10 mouse cellular contexts compared by ENCODE assay signal in genomic region chr1:55171361-55172325, GRCm38 (mm10). TPM values are rescaled to one million over a fixed set of nuclear protein-coding genes. Genes with fewer than 3 reads are reported as not detected.
A peak's percentile ranks its signal among the peaks of the same experiment; 100 is the strongest.
DNase-seq lines count a peak whose midpoint lies in the region; ATAC-seq and TF ChIP-seq lines count a peak whose summit lies in the region.
"Had no signal": no experiment of that assay in that cellular context is flagged by ENCODE, and none has a peak within 500 bp of the region (broad histone marks: within the 10 kb centered on the region; RNA-seq: fewer than 3 reads in every experiment).

No protein-coding gene starts in this region.

- intact Hi-C loops in heart, postnatal 25 days (cut with DNase I), result no loop called here

- TF ChIP-seq EP300 in heart, postnatal 0 days (IDR thresholded peaks at IDR 0.05; ENCODE audit: low read depth), result no peak

- no peak for DNase-seq in heart, postnatal 0 days (ENCODE audit: low spot score)
- DNase-seq in heart, postnatal 25 days (ENCODE audit: low spot score), result no peak
- peak; percentile 8 for DNase-seq in embryo, embryonic 10.5 days (ENCODE audit: low spot score)
- no peak for DNase-seq in layer of hippocampus, adult 8-10 months (ENCODE audit: low spot score in 2 of 2)
- no peak for DNase-seq in adrenal gland, postnatal 14 days
- DNase-seq: layer of hippocampus, adult 9-11 months; right cerebral cortex, postnatal 25 days had no signal

- H3K27me3 ChIP-seq in heart, postnatal 0 days (ENCODE audit: control insufficient read depth, insufficient read depth, low read length), result no peaks in the 10 kb centered on the region
- no peaks in the 10 kb centered on the region for H3K27me3 ChIP-seq in hindbrain, embryonic 15.5 days
- no peaks in the 10 kb centered on the region for H3K27me3 ChIP-seq in neural tube, embryonic 13.5 days

- no peak overlapping the region for H3K9ac ChIP-seq in heart, postnatal 0 days (replicated peaks; ENCODE audit: low read depth, low read length)
- H3K9ac ChIP-seq in hindbrain, embryonic 15.5 days, result no peak overlapping the region
- H3K9ac ChIP-seq in neural tube, embryonic 13.5 days, result no peak overlapping the region

- 0 out of 2 replicates have a peak overlapping the region, but pooled peaks have one; percentile 17 for H3K27ac ChIP-seq in heart, postnatal 0 days (ENCODE audit: low read depth)
- H3K27ac ChIP-seq in hindbrain, embryonic 15.5 days (replicated peaks), result no peak overlapping the region
- no peak overlapping the region for H3K27ac ChIP-seq in neural tube, embryonic 13.5 days (replicated peaks)

- H3K4me1 ChIP-seq in heart, postnatal 0 days (ENCODE audit: control insufficient read depth, insufficient read depth), result no peaks in the 10 kb centered on the region
- H3K4me1 ChIP-seq in hindbrain, embryonic 15.5 days (replicated peaks), result no peaks in the 10 kb centered on the region
- H3K4me1 ChIP-seq in neural tube, embryonic 13.5 days (replicated peaks), result no peaks in the 10 kb centered on the region

- H3K9me3 ChIP-seq in heart, postnatal 0 days (replicated peaks; ENCODE audit: control insufficient read depth, low read length), result 0 out of 2 replicates have a peak, but pooled peaks cover 4% of the 10 kb centered on the region
- H3K9me3 ChIP-seq in hindbrain, embryonic 15.5 days, result 0 out of 2 replicates have a peak, but pooled peaks cover 5% of the 10 kb centered on the region
- peaks cover 10% of the 10 kb centered on the region; the same call in 1 of the 2 replicates for H3K9me3 ChIP-seq in neural tube, embryonic 13.5 days

- 53% methylated on average over 22 of the region's 22 CpGs for WGBS in heart, postnatal 0 days
- WGBS in hindbrain, embryonic 15.5 days, result 63% methylated on average over 22 of the region's 22 CpGs
- WGBS in neural tube, embryonic 13.5 days, result 69% methylated on average over 22 of the region's 22 CpGs

- H3K4me2 ChIP-seq in heart, postnatal 0 days (ENCODE audit: low read depth, low read length), result peak overlapping the region; percentile 34
- H3K4me2 ChIP-seq in hindbrain, embryonic 15.5 days, result peak overlapping the region; percentile 38
- H3K4me2 ChIP-seq in neural tube, embryonic 13.5 days, result peak overlapping the region; percentile 22; the same call in 1 of the 2 replicates

- peaks cover 5% of the 10 kb centered on the region; the same call in 1 of the 2 replicates for H3K36me3 ChIP-seq in heart, postnatal 0 days (replicated peaks; ENCODE audit: control insufficient read depth, insufficient read depth, low read length)
- no peaks in the 10 kb centered on the region for H3K36me3 ChIP-seq in hindbrain, embryonic 15.5 days
- peaks cover 15% of the 10 kb centered on the region for H3K36me3 ChIP-seq in neural tube, embryonic 13.5 days

- no peak for ATAC-seq in heart, postnatal 0 days (ENCODE audit: insufficient read depth, low read depth)
- ATAC-seq in hindbrain, embryonic 15.5 days (ENCODE audit: low FRiP score, low read depth), result no peak
- ATAC-seq in neural tube, embryonic 13.5 days (ENCODE audit: low read depth), result no peak
- ATAC-seq in monocyte, adult 5-6 weeks (replicated peaks; ENCODE audit: insufficient number of reproducible peaks, low FRiP score, low TSS enrichment, poor library complexity, severe bottlenecking), result no peak

- TF ChIP-seq CTCF in heart, postnatal 0 days (IDR thresholded peaks at IDR 0.05; ENCODE audit: low read depth), result no peak

- H3K4me3 ChIP-seq in heart, postnatal 0 days (ENCODE audit: low read depth, low read length), result peak overlapping the region; percentile 10
- H3K4me3 ChIP-seq in hindbrain, embryonic 15.5 days, result peak overlapping the region; percentile 15
- H3K4me3 ChIP-seq in neural tube, embryonic 13.5 days, result no peak overlapping the region

RNA-seq across cellular contexts. Expression of gene Mob4, which starts 40.6 kb away (rescaled TPM):
- 35.5 and 59.2 TPM in 2 replicates for total RNA-seq in heart, postnatal 0 days (2014; rRNA removed; ENCODE audit: low replicate concordance)
- polyA plus RNA-seq in heart, postnatal 0 days (2015; fragmentation: Nextera tagmentation; extraction: Ambion mirVana), result 98.1 and 105 TPM in 2 replicates
- total RNA-seq in heart, postnatal 25 days (2021), result 10 to 100 TPM; 32.5 to 34.4 TPM
- polyA plus RNA-seq in hindbrain, embryonic 15.5 days (2015; fragmentation: Nextera tagmentation; extraction: Ambion mirVana), result 156 and 158 TPM in 2 replicates
- 187 and 204 TPM in 2 replicates for polyA plus RNA-seq in neural tube, embryonic 13.5 days (2015; fragmentation: Nextera tagmentation; extraction: Ambion mirVana)
- total RNA-seq in monocyte, adult 5-6 weeks (2017), result 68.1 to 119 TPM (median 87.3 TPM) in 3 replicates
- 10 to 100 TPM; 56.8 to 62.9 (median 58.1) TPM for total RNA-seq in layer of hippocampus, adult 8-10 months (2022)
- total RNA-seq in adrenal gland, postnatal 14 days (2021), result 294 and 307 TPM in 2 replicates

RNA-seq across cellular contexts. Expression of gene Rftn2, which starts 54.9 kb away (rescaled TPM):
- total RNA-seq in heart, postnatal 0 days (2014; rRNA removed; ENCODE audit: low replicate concordance), result 3.6 and 6.1 TPM in 2 replicates
- polyA plus RNA-seq in heart, postnatal 0 days (2015; fragmentation: Nextera tagmentation; extraction: Ambion mirVana), result 7.2 TPM in 2 replicates
- total RNA-seq in heart, postnatal 25 days (2021), result 10 to 100 TPM; 14.2 to 14.4 TPM
- polyA plus RNA-seq in hindbrain, embryonic 15.5 days (2015; fragmentation: Nextera tagmentation; extraction: Ambion mirVana), result 11.0 and 11.8 TPM in 2 replicates
- polyA plus RNA-seq in neural tube, embryonic 13.5 days (2015; fragmentation: Nextera tagmentation; extraction: Ambion mirVana), result 9.4 and 12.7 TPM in 2 replicates
- total RNA-seq in monocyte, adult 5-6 weeks (2017), result 1.4 to 3.1 TPM (median 2.7 TPM) in 3 replicates
- total RNA-seq in layer of hippocampus, adult 8-10 months (2022), result 10 to 100 TPM; 32.0 to 37.6 (median 32.9) TPM
- 13.2 and 16.4 TPM in 2 replicates for total RNA-seq in adrenal gland, postnatal 14 days (2021)
